Mouse (Mus musculus) thymus, postnatal 25 days (tissue): ENCODE data around the gene Ddx19b.
"Not testable (repeated sequence)": the region's sequence is repeated elsewhere in the genome, so short reads cannot be mapped to it uniquely, and the experiment has no call there.

ENCODE experiments used
- DNase-seq: peaks from one replicate; pipeline ENCODE4 v3.0.0; 2022

Gene Ddx19b

DNA sequence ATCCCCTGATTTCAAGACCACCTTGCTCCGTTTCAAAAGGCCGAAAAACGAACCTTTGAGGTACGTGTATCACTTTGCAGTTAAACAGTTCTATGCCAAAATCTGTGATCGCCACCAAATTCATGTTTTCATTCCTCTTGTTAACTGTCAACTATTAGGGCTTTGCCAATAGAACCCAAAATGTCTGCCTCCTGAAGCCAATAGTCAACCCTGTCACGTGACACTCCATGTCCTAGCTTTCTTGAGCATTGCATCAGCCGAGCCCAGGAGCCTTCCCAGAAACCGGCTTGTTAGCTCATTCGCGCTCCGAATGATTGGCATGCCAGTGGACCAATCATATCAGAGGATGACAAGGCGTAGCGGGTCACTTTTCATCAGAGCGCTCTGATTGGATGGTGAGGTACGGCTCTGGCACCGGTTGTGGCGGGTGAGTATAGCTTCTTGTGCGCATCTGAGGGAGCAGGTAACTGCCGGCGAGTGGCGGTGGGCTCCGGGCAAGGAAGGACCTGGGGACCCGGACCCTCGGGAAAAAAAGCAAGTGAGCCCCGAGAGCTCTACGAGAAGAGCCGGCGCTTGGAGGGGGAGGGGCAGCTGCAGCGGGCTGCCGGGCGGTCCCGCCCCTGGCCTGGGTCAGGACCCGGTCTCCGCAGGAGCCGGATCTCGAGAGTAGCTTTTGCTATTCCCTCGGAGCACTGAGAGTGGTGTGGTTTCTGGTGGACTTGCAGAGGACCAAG lies 2.1 kb upstream of the Ddx19b start:
- peak; percentile 95 for DNase-seq

DNA sequence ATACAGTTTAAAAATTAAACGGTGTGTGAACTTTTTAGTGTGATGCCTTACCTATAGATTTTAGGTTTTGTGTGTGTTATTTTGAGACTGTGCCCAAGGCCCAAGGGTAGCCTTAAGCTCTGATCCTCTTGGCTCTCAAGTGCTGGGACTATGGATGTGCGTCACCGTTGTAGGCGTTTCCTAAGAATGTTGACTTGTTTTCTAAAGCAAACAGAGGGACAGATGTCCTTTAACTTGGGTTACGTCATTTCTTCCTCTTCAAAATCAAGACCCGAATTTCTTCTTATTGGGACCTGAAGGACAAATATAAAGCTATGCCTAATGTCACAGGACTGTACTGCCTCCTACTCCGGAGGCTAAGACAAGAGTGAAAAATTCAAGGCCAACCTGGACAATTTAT lies 1.4 kb upstream of the Ddx19b start, which contains the start of gene Aars:
Aars (plus strand) TSS at position 229 of the 400 bp plus-strand sequence.
- DNase-seq = no peak

- no peak for DNase-seq
Measured at GRCm38 (mm10) chr8:111030045-111030444, 1.5 kb downstream of the Ddx19b start.

DNA sequence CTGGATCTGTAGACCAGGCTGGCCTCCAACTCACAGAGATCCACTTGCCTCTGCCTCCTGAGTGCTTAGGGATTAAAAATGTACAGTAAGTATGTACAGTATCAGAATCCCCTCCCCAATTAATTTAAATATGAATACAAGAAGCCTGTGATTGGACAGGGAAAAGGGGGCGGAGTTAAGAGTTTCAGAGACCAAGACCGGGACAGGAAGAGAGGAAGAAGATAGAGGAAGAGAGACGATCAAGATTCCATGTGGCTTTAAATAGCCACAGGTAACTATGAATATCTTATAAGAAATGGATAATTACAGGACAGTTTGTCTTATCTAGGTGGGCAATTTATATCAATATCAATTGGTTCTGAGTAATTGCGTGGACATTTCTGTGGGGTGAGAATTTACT lies 2.0 kb downstream of the Ddx19b start:
- no peak for DNase-seq

GRCm38 (mm10) chr8:111027391-111027937 lies 4.1 kb downstream of the Ddx19b start:
- peak; percentile 79 for DNase-seq

DNA sequence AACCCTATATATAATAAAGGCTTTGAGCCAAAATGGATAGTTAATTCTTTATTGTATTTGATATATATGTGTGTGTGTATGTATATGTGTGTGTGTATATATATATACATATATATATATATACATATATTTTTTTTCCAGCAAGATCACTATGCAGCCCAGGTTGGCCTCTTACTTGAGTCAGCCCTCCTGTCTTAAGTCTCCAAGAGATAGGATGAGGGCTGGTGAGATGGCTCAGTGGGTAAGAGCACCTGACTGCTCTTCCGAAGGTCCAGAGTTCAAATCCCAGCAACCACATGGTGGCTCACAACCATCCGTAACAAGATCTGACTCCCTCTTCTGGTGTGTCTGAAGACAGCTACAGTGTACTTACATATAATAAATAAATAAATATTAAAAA lies 4.9 kb downstream of the Ddx19b start:
- DNase-seq = not testable (repeated sequence)

- DNase-seq = not testable (repeated sequence)
Measured at GRCm38 (mm10) chr8:111010230-111010991, 21.1 kb downstream of the Ddx19b start.

DNA sequence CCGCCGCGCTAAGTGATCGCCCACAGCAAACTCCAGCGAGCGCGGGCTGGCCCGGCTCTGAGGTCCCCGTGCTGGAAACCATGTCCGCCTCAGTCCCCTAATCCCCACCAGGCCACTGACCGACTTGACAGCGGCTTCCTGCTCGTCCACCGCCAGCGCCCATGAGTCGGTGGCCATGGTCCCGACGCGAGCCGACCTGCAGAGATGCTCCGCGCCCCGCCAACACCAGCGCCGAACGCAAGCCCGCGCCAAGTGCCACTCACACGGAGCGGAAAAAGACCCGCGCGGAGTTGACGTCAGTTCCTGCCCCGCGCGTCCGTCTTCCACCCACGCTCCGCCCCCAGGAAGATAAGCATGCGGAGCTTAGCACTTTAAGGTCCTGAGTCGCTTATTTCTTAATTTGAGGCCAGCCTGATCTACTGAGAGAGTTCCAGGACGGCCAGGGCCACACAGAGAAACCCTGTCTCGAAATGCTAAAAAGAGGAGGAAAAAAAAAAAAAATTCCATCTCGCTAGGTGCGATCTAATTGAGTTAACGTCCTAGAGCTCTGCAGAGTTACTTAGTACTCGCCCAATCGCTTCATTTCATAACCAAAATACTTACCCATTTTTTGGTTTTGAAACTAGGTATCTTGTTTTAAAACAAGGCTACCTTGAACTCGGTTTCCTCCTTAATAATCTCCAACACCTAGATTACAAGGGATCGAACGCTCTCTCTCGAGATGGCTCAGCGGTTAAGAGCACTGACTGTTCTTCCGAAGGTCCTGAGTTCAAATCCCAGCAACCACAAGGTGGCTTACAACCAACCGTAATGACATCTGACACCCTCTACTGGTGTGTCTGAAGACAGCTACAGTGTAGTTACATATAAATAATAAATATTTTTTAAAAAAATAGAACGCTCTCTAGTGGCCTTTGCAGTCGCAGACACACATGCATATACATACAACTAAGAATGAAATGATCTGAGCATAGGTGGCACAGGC lies 33.7 kb downstream of the Ddx19b start, which contains the start of gene Ddx19a:
Ddx19a (minus strand) TSS at position 254 of the 985 bp plus-strand sequence.
- peak; percentile 86 for DNase-seq

GRCm38 (mm10) chr8:110996641-110997430 lies 34.7 kb downstream of the Ddx19b start:
- DNase-seq = no peak

DNA sequence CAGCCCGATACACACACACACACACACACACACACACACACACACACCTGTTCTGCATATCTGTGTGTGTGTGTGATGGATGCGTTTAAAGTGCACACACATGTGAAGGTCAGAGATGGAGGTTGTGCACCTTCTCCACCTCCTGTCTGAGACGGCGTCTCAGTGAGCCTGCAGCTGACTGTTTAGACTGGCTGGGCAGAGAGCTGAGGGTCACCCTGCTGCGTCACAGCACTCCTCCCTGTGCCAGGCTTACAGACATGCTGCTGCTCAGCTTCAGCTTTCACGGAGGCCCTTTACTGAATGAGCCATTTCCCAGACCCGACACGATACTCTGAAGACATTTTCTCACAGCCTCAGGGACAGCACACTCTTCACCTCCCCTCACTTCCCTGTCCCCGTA lies 41.5 kb downstream of the Ddx19b start:
- DNase-seq = no peak

DNA sequence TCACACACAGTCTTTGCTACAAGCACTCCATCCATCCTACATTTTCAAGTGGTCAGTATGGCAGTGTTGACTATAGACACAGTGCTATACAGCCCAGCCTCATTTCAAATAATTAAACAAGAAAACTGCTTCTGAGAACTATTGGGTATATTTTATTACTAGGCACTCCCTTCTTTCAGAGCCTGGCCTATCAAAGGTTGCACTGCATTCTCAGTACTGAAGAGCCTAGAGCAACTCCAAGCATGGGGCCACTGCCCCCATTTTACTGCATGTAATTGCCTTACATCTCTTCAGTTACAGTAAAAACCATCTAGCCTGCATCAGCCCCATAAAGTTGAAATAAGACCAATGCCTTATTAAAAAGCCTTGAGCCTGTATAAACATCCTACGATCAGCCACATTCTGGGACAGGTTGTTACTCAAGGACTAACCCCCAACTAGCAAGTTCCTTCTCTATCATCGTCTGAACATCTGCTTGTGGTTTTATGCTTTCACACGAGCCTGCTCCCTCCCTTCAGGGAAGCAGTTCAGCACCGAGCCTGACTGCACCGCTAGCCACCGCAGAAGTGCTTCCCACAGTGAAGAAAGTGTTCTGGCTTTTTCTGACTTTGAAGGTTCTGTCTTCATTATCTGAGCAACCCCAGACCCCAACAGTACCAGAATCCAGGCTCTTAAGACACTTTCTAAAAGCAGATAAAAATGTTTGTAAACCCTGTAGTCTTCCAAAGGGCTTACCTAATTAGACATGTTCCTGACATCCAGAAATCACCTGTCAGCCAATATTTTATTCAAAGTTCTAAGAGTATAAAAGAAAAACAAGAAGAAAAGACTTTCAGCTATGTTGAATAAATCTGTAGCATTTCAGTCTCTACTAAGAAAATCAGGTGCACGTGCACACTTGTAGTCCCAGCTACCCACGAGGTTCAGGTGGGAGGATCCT lies 43.5 kb downstream of the Ddx19b start:
- peak; percentile 63 for DNase-seq

GRCm38 (mm10) chr8:110981304-110981703 lies 50.2 kb downstream of the Ddx19b start:
- DNase-seq = peak; percentile 10

- DNase-seq = not testable (repeated sequence)
Measured at GRCm38 (mm10) chr8:110977987-110978386, 53.6 kb downstream of the Ddx19b start.

GRCm38 (mm10) chr8:110976532-110976931 lies 55.0 kb downstream of the Ddx19b start:
- DNase-seq = not testable (repeated sequence)

GRCm38 (mm10) chr8:110969910-110970770 lies 61.4 kb downstream of the Ddx19b start:
- peak; percentile 89 for DNase-seq

DNA sequence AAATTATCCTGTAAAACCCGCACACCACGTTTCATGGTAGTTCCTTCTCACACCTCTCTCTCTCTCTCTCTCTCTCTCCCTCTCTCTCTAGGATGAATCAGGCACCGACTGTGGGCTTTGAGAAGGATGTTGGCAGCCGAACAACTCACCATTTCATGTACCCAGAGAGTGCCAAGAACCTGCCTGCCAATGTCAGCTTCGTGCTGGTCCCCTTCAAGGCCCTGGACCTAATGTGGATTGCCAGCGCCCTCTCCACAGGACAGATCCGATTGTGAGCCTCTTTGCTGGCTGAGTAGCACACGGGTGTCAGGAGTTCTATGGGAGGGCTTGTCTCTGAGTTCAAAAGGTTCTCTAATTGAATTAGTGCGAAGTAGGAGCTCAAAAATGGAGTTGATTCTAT lies 64.2 kb downstream of the Ddx19b start:
- DNase-seq = no peak

GRCm38 (mm10) chr8:110966586-110966985 lies 65.0 kb downstream of the Ddx19b start:
- DNase-seq = no peak

DNA sequence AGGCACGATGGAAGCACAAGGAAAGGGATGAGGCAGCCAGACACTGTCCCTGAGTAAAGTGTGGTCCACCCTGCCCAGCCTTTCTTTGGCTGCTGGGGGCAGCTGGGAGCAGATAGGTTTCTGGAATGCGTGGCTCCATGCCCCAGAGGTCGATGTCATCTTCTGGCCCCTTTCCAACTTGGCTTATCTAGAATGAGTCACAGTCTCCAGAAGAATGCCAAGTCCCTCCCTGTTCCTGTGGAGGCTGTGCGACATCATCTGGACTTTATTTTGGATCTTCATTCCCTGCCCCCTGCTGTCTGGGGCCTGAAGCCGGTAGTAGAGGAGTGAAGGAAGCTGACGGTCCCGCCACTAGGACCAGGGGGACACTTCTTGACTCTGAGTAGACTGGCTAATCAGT lies 66.0 kb downstream of the Ddx19b start:
- DNase-seq = no peak

- DNase-seq = no peak
Measured at GRCm38 (mm10) chr8:110964666-110965065, 66.9 kb downstream of the Ddx19b start.
